Mouse (Mus musculus): ENCODE data around the gene Cyp3a16. TPM values are rescaled to one million over a fixed set of nuclear protein-coding genes. Genes with fewer than 3 reads are reported as not detected.
"Not testable (repeated sequence)": the region's sequence is repeated elsewhere in the genome, so short reads cannot be mapped to it uniquely, and the experiment has no call there.

Cyp3a16 gene
- total RNA-seq (2017): not detected in 3 replicates

DNA sequence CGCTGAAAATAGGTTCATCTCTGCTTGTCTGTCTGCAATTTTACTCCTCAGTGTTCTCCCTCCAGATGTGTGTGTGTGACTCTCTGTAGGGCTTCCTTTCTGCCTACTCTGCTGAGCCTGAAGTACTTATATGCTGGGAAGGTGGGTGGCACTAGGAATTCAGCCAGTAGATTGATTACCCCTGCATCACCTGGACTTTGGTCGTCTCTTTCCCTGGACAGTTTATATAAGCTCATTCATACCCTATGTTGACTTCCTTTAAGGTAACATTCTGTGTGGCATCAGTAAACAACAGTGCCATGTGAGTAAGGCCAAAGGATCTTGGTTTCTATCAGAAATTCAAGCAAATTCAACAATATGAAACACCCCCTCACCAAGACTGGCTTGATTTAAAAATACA is at the start of gene Cyp3a16:
TSS of gene Cyp3a16 (minus strand) at position 101 of the 400 bp plus-strand sequence.
- not testable (repeated sequence) for ATAC-seq (replicated peaks; ENCODE audit: insufficient number of reproducible peaks, low FRiP score, low TSS enrichment, poor library complexity, severe bottlenecking)

DNA sequence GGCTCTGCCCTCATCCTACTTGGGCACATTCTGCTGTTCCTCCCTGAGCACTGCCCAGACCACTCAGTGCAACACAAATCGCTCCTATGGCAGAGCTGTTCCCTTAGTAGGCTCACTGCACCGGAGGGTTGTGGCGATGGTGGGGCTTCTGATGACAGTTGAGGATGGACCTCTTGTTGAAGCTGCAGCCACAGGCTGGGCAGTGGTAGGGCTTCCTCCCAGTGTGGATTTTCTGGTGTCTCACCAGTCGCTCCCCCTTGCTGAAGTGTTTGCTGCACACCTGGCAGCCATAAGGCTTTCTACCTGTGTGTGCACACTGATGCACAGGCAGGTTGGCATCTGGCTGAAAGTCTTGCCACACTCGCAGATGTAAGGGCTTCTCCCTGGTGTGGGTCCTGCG is 20.8 kb upstream of the Cyp3a16 start:
- no peak for ATAC-seq (replicated peaks; ENCODE audit: insufficient number of reproducible peaks, low FRiP score, low TSS enrichment, poor library complexity, severe bottlenecking)

DNA sequence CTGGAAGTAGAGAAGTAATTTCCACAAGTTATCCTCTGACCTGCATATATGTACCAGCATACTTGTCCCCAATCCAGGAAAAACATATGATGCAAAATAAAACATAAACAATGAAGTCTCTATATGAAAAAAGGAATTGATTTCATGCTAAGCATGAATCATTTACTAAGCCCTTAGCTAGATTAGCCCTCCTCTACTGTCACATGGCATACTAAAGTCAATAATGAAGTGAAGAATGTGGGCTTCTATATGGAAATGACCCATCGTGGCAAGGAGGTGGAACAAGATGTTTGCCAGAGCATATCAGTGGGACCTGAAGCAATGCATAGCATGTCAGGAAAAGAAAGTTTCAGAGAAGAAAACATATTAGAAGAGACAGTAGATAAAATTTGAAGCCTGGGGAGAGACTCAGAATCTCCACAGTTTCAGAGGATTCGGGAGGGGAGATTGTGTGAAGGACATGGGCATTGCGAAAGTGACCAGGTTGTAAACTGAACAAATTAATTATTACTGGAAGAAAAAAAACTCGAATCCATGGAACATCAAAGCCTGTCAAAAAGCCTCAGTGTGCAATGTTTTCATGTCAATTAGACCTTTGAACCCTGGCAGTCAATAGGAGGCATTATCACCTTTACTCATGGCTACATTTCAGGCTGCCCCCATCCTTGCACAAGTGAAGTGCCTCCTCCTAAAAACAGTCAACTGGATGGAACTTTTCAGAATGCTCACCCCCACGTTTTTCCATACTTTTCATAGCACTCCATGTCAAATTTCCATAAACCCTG is 5.0 kb downstream of the Cyp3a16 start:
- no peak for ATAC-seq (replicated peaks; ENCODE audit: insufficient number of reproducible peaks, low FRiP score, low TSS enrichment, poor library complexity, severe bottlenecking)

DNA sequence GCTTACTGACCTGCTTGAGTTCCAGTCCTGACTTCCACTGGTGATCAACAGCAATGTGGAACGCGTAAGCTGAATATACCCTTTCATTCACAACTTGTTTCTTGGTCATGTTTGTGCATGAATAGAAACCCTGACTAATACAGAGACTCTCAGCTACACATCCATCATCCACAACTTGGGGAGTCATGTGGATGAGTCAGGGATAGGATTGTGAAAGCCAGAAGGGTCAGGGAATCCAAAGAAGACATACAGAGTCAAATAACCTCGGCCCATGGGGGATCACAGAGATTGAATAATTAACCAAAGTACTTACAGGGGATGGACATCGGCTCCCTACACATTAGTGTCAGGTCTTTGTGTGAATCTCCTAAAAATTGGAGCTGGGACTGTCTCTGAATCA is 7.2 kb downstream of the Cyp3a16 start:
- no peak for ATAC-seq (replicated peaks; ENCODE audit: insufficient number of reproducible peaks, low FRiP score, low TSS enrichment, poor library complexity, severe bottlenecking)

DNA sequence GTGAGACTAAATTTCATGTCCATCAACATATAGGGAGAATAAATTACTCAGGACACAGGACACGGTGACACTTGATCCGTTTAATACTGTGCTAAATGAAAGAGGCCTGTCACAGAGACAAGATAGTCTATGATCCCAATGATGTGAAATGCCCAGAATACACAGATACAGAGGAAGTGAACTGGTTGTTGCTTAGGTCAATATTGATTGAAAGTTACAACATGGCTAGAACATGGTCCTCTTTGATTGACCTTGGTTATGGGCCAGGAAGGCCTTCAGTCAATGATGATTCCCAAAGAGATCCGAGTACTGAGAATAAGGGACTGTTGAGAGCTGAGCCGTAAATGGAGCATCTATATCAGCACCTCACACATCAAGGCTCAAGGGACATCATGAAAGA is 15.1 kb downstream of the Cyp3a16 start:
- ATAC-seq (replicated peaks; ENCODE audit: insufficient number of reproducible peaks, low FRiP score, low TSS enrichment, poor library complexity, severe bottlenecking): no peak

DNA sequence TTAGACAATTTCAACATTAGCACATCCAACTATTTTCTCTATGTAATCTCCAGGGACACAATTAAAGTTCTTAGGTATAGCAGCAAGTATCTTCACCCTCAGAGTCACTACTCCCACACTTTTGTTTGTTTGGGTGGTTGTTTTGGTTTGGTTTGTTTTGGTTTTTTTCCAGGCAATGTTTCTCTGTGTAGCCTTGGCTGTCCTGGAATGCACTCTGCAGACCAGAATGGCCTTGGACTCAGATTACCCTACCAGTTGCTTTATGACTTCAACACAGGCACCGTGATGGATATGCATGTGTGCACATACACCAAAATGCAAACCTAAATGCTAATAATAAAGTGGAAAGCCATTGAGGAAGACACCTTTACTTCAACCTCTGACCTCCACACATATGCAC is 35.8 kb downstream of the Cyp3a16 start:
- no peak for ATAC-seq (replicated peaks; ENCODE audit: insufficient number of reproducible peaks, low FRiP score, low TSS enrichment, poor library complexity, severe bottlenecking)

DNA sequence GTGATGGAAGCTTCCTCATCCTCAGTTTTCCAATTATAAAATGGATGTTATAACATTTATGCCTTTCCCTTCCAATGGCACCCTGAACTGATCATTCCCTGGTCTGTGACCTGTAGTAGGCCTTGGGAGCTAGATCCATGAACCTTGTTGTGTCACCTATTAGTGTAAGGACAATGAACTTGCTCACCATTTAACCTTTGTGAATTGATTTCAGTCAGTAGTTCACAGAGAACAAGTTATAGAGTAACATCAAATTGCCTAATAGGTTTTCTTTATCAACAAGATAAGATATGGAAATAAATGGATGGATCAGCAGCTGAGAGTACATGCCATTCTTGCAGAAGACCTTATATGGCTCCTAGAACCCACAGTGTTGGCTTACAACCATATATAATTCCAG is 38.5 kb downstream of the Cyp3a16 start:
- no peak for ATAC-seq (replicated peaks; ENCODE audit: insufficient number of reproducible peaks, low FRiP score, low TSS enrichment, poor library complexity, severe bottlenecking)

DNA sequence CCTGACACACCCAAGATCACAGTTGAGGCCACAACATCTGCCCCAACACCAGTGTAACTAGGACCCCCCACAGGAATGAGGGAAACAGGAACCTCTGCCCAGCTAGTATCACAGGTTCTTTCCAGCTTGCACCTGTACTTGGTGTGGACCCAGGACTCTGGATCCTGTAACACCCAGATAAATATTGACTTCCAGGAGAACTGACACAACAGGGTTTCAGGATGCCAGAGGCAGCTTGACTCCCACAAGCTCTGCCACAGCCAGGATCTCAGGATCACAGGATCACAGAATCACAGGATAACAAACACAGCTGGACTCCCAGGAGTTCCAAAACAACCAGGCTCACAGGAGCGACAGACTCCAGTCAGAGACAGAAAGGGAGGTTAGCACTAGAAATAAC is 47.2 kb downstream of the Cyp3a16 start:
- ATAC-seq (replicated peaks; ENCODE audit: insufficient number of reproducible peaks, low FRiP score, low TSS enrichment, poor library complexity, severe bottlenecking): no peak

DNA sequence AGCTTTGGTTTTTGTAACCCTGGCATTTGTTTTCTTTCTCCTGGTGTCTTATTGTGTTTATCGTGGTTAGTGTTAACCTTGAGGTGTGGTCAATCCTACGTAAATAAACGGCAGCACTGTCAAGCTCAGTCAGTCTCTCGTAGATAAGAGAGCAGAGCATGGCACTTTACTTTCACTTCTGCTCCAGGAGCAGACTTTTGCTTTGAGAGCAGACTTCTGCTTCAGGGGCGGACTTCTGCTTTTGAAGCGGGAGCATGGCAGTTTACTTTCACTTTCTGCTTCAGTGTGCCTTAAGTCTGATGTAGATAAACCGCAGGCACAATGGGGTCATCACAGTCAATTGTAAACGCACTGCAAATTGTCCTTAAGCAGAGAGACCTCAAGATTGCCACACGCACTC is 54.1 kb downstream of the Cyp3a16 start:
- not testable (repeated sequence) for ATAC-seq (replicated peaks; ENCODE audit: insufficient number of reproducible peaks, low FRiP score, low TSS enrichment, poor library complexity, severe bottlenecking)

Other genes with a start within 250 kb of the Cyp3a16 start
- 54.6 to 56.2 TPM (median 55.3 TPM) in 3 replicates for gene Zfp655, start 238.0 kb downstream of the Cyp3a16 start, total RNA-seq (2017)
- 10.4 to 12.5 TPM (median 10.6 TPM) in 3 replicates for gene Zscan25, start 189.2 kb downstream of the Cyp3a16 start, total RNA-seq (2017)
- not detected in 3 replicates for gene Cyp3a57, start 124.4 kb downstream of the Cyp3a16 start, total RNA-seq (2017)
- not detected in 3 replicates for gene Cyp3a41b, start 115.0 kb upstream of the Cyp3a16 start, total RNA-seq (2017)